Mouse (Mus musculus) hindbrain, embryonic 16.5 days (tissue): ENCODE measurements at regions not wholly inside any gene's neighbourhood (a gene's known extent, or its start where the extent isn't known, plus 50 kb on each side); places are given as distances from the start of the nearest gene placed in this dataset.
A peak's percentile ranks its signal among the peaks of the same experiment; 100 is the strongest.
"Not testable (repeated sequence)": the region's sequence is repeated elsewhere in the genome, so short reads cannot be mapped to it uniquely, and the experiment has no call there.

Experiments
- ATAC-seq: fragments of 200-750 bp; cut with Nextera tagmentation; 2 replicates; pipeline ENCODE4 v1.8.0; 2017; ENCODE audit warnings: moderate TSS enrichment, moderate library complexity
- H3K27ac ChIP-seq: fragments of 300-500 bp; sonication (generic); 2 replicates; pipeline ENCODE4 v1.5.1; 2014; ENCODE audit warnings: low read depth, mild to moderate bottlenecking, control low read depth, low read length, moderate library complexity
- H3K27me3 ChIP-seq: fragments of 300-500 bp; sonication (generic); replicated peaks from 2 replicates; pipeline ENCODE4 v1.6.1; 2014; ENCODE audit warnings: low read length; ENCODE audit not compliant: control insufficient read depth, insufficient read depth
- H3K36me3 ChIP-seq: fragments of 300-500 bp; sonication (generic); 2 replicates; pipeline ENCODE4 v1.6.1; 2014; ENCODE audit warnings: mild to moderate bottlenecking, low read length, moderate library complexity, mixed read lengths; ENCODE audit not compliant: control insufficient read depth, insufficient read depth
- H3K4me1 ChIP-seq: fragments of 300-500 bp; sonication (generic); 2 replicates; pipeline ENCODE4 v1.6.1; 2014; ENCODE audit warnings: low read depth, low read length; ENCODE audit not compliant: control insufficient read depth, insufficient read depth
- H3K4me2 ChIP-seq: fragments of 300-500 bp; sonication (generic); 2 replicates; pipeline ENCODE4 v1.6.1; 2014; ENCODE audit warnings: mild to moderate bottlenecking, low read length, control low read depth, moderate library complexity
- H3K4me3 ChIP-seq: fragments of 300-500 bp; sonication (generic); 2 replicates; pipeline ENCODE4 v1.5.1; 2014; ENCODE audit warnings: mild to moderate bottlenecking, low read length, control low read depth, moderate library complexity
- H3K9ac ChIP-seq: fragments of 300-500 bp; sonication (generic); 2 replicates; pipeline ENCODE4 v1.6.1; 2014; ENCODE audit warnings: low read depth, mild to moderate bottlenecking, control low read depth, low read length, moderate library complexity
- H3K9me3 ChIP-seq: fragments of 300-500 bp; sonication (generic); 2 replicates; pipeline ENCODE4 v1.6.1; 2014; ENCODE audit warnings: mild to moderate bottlenecking, low read length, moderate library complexity; ENCODE audit not compliant: control insufficient read depth
- WGBS: fragments of 180-500 bp; shearing (Covaris S2); extraction: QIAGEN DNeasy Blood & Tissue Kit; methylation state at CpG from one replicate; pipeline ENCODE4 v1.1.7; 2014; 5-methylcytosine and 5-hydroxymethylcytosine counted together

- Histone ChIP-seq H3K4me2 (peak overlapping the region; percentile 37), H3K27ac (0 out of 2 replicates have a peak overlapping the region, but pooled peaks have one; percentile 14), H3K4me1 (peaks cover 13% of the 10 kb centered on the region; the same call in 1 of the 2 replicates), H3K36me3 (no peaks in the 10 kb centered on the region), H3K9me3 (no peaks in the 10 kb centered on the region), H3K27me3 (no peaks in the 10 kb centered on the region), H3K4me3 (no peak overlapping the region), H3K9ac (no peak overlapping the region)
- 53% methylated on average over 14 of the region's 14 CpGs for WGBS
- ATAC-seq, result no peak
These were observed 106.0 kb upstream of the Rhobtb1 start for GRCm38 (mm10) chr10:69045275-69045674.

DNA sequence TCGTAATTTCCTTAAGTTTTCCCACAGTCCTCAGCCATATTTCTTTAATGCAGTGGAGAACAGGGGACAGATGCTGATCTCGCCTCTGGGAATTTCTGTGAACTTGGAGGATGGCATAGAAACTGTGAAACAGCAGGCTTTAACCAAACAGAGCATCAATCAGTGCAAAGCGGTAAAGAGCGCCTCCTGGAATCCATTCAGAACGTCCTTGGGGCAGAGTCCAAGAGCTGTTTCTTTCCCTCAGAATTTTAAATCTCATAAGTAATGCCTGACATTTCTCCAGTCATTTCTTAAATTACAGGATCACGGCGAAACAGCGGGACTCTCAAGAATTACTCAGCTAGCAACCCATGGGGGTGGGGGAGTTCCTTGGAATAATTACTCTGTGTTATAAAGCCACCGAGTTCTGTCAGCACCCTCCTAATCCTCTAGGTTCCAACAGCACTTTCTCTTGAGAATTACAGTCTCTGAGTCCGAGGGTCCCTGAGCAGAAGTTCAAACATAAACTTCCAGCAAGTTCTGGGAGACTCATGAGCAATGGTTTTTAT lies 105.2 kb upstream of the Rhobtb1 start:
- ATAC-seq, result peak; percentile 48; the same call in 1 of the 2 replicates
- 26% methylated on average over 10 of the region's 10 CpGs for WGBS
- H3K4me1 ChIP-seq, result peaks cover 13% of the 10 kb centered on the region; the same call in 1 of the 2 replicates

GRCm38 (mm10) chr10:69078008-69078407 lies 73.2 kb upstream of the Rhobtb1 start:
- 80% methylated on average over 11 of the region's 11 CpGs for WGBS
- Histone ChIP-seq H3K36me3 (no peaks in the 10 kb centered on the region), H3K4me3 (no peak overlapping the region), H3K9me3 (no peaks in the 10 kb centered on the region), H3K4me2 (no peak overlapping the region), H3K9ac (no peak overlapping the region), H3K27ac (no peak overlapping the region), H3K27me3 (no peaks in the 10 kb centered on the region), H3K4me1 (no peaks in the 10 kb centered on the region)
- ATAC-seq, result no peak

More for the DNA sequence above, 105.2 kb upstream of the Rhobtb1 start:
- Histone ChIP-seq H3K9ac (no peak overlapping the region), H3K36me3 (no peaks in the 10 kb centered on the region), H3K4me3 (no peak overlapping the region), H3K27ac (no peak overlapping the region), H3K9me3 (no peaks in the 10 kb centered on the region), H3K4me2 (no peak overlapping the region), H3K27me3 (no peaks in the 10 kb centered on the region)

- H3K4me2 ChIP-seq, result no peak overlapping the region
- WGBS, result 81% methylated on average over 1 of the region's 1 CpGs
- no peak overlapping the region for H3K27ac ChIP-seq
- no peak overlapping the region for H3K4me3 ChIP-seq
- no peak for ATAC-seq
- no peaks in the 10 kb centered on the region for H3K9me3 ChIP-seq
- no peaks in the 10 kb centered on the region for H3K4me1 ChIP-seq
- no peak overlapping the region for H3K9ac ChIP-seq
- no peaks in the 10 kb centered on the region for H3K36me3 ChIP-seq
- H3K27me3 ChIP-seq, result no peaks in the 10 kb centered on the region
These were observed 65.0 kb upstream of the Rhobtb1 start for GRCm38 (mm10) chr10:69086184-69086583.

DNA sequence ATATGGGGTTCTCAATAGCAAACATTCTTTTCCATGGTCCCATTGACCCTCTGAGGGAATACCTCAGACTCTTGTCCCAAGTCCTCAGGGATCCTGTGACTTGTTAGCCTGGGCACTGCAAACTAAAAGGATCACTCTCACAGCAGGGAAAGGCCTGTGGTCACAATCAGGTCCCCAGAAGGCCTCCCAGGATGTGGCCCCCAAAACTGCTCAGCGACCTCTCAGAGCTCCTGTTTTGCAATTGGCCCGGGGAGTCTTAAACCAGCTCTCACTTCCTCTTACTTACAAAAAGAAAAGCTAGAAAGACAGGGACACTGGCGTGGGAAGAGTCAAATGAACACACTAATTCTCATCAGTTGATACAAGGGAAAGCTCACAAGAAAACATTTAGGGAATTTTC lies 59.4 kb upstream of the Rhobtb1 start:
- Histone ChIP-seq H3K4me3 (no peak overlapping the region), H3K9ac (no peak overlapping the region), H3K36me3 (no peaks in the 10 kb centered on the region), H3K4me2 (no peak overlapping the region), H3K4me1 (no peaks in the 10 kb centered on the region), H3K27ac (no peak overlapping the region), H3K9me3 (no peaks in the 10 kb centered on the region), H3K27me3 (no peaks in the 10 kb centered on the region)
- 72% methylated on average over 3 of the region's 3 CpGs for whole genome bisulfite sequencing
- no peak for ATAC-seq

DNA sequence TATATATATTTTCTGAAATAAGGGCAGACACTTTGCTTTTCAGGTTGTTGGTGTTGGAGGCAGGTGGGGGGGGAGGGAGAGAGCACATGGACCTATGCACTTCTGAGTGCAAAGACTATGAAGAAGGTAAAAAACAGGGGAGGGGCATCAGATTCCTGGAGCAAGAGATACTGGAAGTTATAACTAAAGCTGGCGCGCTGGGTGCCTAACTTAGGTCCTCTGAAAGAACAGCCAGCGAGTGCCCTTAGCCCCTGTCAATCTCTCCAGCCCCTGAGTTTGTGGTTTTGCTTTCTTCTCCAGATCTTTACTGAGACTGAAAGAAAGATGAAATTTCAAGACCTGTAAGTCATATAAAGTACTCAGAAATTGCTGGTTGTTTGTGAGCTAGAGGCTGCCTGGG lies 51.2 kb upstream of the Rhobtb1 start:
- Histone ChIP-seq H3K4me2 (no peak overlapping the region), H3K9me3 (no peaks in the 10 kb centered on the region), H3K36me3 (no peaks in the 10 kb centered on the region), H3K4me3 (no peak overlapping the region), H3K4me1 (no peaks in the 10 kb centered on the region), H3K27ac (no peak overlapping the region), H3K27me3 (no peaks in the 10 kb centered on the region), H3K9ac (no peak overlapping the region)
- no peak for ATAC-seq
- WGBS, result 77% methylated on average over 3 of the region's 3 CpGs

DNA sequence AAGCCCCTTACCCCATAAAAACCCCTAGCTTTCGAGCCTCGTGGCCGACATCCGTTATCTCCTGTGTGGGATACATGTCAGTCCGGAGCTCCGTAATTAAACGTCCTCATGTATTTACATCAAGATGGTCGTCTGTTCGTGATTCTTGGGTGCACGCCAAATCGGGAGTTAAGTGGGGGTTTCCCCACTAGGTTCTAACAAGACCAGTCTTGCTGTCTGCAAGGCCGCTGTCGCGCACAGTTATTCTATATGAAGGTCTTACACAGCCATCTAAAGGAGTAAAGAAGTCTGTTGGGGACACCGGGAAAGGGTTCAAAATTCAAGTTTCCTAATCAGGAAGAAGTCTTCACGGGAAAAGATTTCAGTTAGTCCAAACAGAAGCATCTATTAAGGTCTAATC lies 50.5 kb upstream of the Rhobtb1 start:
- not testable (repeated sequence) for H3K27ac ChIP-seq, H3K9me3 ChIP-seq, H3K4me2 ChIP-seq, H3K27me3 ChIP-seq, H3K4me3 ChIP-seq, ATAC-seq, H3K4me1 ChIP-seq, H3K9ac ChIP-seq, H3K36me3 ChIP-seq
- 83% methylated on average over 16 of the region's 16 CpGs for WGBS
